Mouse (Mus musculus): ENCODE data around the gene Slc52a3. TPM values are rescaled to one million over a fixed set of nuclear protein-coding genes. Genes with fewer than 3 reads are reported as not detected.

Slc52a3 gene
- polyA plus RNA-seq, 1 experiment from 2014 or later, result 16.3 TPM

DNA sequence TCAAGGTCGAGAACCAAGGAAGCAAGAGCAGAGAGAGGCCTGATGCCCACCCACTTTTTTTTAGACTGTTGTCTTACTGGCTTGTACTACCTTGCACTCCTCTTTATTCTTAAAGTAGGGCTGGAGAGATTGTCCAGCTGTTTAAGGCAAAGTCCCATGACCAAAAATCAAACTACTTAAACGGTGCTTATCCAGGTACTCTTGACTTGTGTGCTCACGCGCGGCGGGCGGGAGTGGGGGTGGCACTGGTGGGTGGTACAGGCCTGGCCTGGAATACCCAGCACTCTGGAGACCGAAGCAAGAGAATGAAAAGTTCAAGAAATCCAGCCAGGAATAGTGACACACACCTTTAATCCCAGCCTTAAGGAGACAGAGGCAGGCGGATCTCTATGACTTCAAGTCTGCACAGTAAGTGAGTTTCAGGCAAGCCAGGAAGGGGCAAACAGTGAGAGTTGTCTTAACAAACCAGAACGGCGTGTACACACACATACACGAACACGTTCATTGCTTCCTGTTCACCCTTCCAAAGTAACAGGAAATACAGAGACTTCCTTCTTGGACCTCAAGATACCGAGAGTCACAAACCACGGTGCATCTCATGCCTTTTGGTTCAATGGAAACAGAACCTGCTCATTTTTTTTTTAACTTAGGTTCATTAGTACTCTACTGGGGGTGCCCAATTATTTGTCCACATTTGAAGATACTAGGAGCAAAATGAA lies 12.9 kb downstream of the Slc52a3 start:
- no peak overlapping the region for H3K9ac ChIP-seq
- 85% methylated on average over 15 of the region's 15 CpGs for WGBS
- no peak overlapping the region for H3K4me2 ChIP-seq
- H3K27me3 ChIP-seq, result no peaks in the 10 kb centered on the region
- no peak overlapping the region for H3K27ac ChIP-seq
- peaks cover 17% of the 10 kb centered on the region for H3K4me1 ChIP-seq
- no peak overlapping the region for H3K4me3 ChIP-seq (replicated peaks)
- no peaks in the 10 kb centered on the region for H3K9me3 ChIP-seq (replicated peaks)
- no peak for ATAC-seq (replicated peaks; ENCODE audit: low FRiP score)
- no peaks in the 10 kb centered on the region for H3K36me3 ChIP-seq

GRCm38 (mm10) chr2:152010251-152010650 lies 13.9 kb downstream of the Slc52a3 start:
- Histone ChIP-seq H3K9me3 (replicated peaks) (no peaks in the 10 kb centered on the region), H3K36me3 (no peaks in the 10 kb centered on the region)

GRCm38 (mm10) chr2:152010661-152011060 lies 14.3 kb downstream of the Slc52a3 start:
- no peaks in the 10 kb centered on the region for H3K27me3 ChIP-seq
- H3K36me3 ChIP-seq, result no peaks in the 10 kb centered on the region
- peaks cover 22% of the 10 kb centered on the region for H3K4me1 ChIP-seq
- no peak overlapping the region for H3K27ac ChIP-seq
- H3K4me3 ChIP-seq (replicated peaks), result no peak overlapping the region
- no peak overlapping the region for H3K9ac ChIP-seq
- ATAC-seq (replicated peaks; ENCODE audit: low FRiP score), result no peak
- no peaks in the 10 kb centered on the region for H3K9me3 ChIP-seq (replicated peaks)
- H3K4me2 ChIP-seq, result no peak overlapping the region
- WGBS, result 80% methylated on average over 7 of the region's 7 CpGs

More at GRCm38 (mm10) chr2:152010251-152010650, 13.9 kb downstream of the Slc52a3 start:
- WGBS, result 74% methylated on average over 9 of the region's 9 CpGs
- ATAC-seq (replicated peaks; ENCODE audit: low FRiP score), result no peak
- H3K4me1 ChIP-seq, result peaks cover 18% of the 10 kb centered on the region
- H3K27me3 ChIP-seq, result no peaks in the 10 kb centered on the region
- H3K9ac ChIP-seq, result no peak overlapping the region
- H3K27ac ChIP-seq, result no peak overlapping the region
- no peak overlapping the region for H3K4me3 ChIP-seq (replicated peaks)
- no peak overlapping the region for H3K4me2 ChIP-seq

DNA sequence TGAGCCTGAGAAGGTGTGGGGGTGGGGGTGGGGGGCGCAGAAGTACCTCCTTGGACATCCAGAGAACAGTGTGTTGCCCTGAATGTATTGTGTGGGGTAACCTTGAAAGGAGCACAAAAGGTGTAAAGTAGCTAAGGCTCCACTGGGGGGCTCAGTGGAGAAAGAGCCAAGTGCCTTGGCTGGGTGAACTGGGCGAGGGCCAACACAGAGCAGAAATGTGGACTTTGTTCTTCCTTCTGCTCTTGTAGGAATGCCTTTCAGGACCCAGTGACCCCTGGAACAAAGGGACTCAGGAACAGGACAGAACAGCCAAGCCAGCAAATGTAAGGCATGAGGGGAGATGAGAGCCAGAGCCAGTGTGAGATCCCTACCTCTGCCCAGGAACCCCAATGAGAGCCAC lies 15.4 kb downstream of the Slc52a3 start:
- 53% methylated on average over 2 of the region's 2 CpGs for WGBS
- no peaks in the 10 kb centered on the region for H3K27me3 ChIP-seq
- H3K36me3 ChIP-seq, result no peaks in the 10 kb centered on the region
- peak overlapping the region; percentile 76 for H3K27ac ChIP-seq
- ATAC-seq (replicated peaks; ENCODE audit: low FRiP score), result peak; percentile 67
- H3K9ac ChIP-seq, result no peak overlapping the region
- no peak overlapping the region for H3K4me3 ChIP-seq (replicated peaks)
- no peaks in the 10 kb centered on the region for H3K9me3 ChIP-seq (replicated peaks)
- peaks cover 30% of the 10 kb centered on the region for H3K4me1 ChIP-seq
- no peak overlapping the region for H3K4me2 ChIP-seq

- no peaks in the 10 kb centered on the region for H3K36me3 ChIP-seq
Observed at GRCm38 (mm10) chr2:152012222-152012621, 15.9 kb downstream of the Slc52a3 start.

GRCm38 (mm10) chr2:152012701-152013100 lies 16.4 kb downstream of the Slc52a3 start:
- Histone ChIP-seq H3K27ac (peak overlapping the region; percentile 76; the same call in 1 of the 2 replicates), H3K9ac (no peak overlapping the region), H3K4me2 (no peak overlapping the region), H3K4me1 (peaks cover 30% of the 10 kb centered on the region), H3K27me3 (no peaks in the 10 kb centered on the region), H3K36me3 (no peaks in the 10 kb centered on the region), H3K9me3 (replicated peaks) (no peaks in the 10 kb centered on the region), H3K4me3 (replicated peaks) (no peak overlapping the region)
- no peak for ATAC-seq (replicated peaks; ENCODE audit: low FRiP score)
- WGBS, result 80% methylated on average over 2 of the region's 2 CpGs

More at GRCm38 (mm10) chr2:152012222-152012621, 15.9 kb downstream of the Slc52a3 start:
- peak overlapping the region; percentile 76 for H3K27ac ChIP-seq
- H3K9ac ChIP-seq, result no peak overlapping the region
- H3K9me3 ChIP-seq (replicated peaks), result no peaks in the 10 kb centered on the region
- WGBS, result 64% methylated on average over 4 of the region's 4 CpGs
- 0 out of 2 replicates have a peak, but pooled peaks have one; percentile 23 for ATAC-seq (replicated peaks; ENCODE audit: low FRiP score)
- H3K4me2 ChIP-seq, result no peak overlapping the region
- no peaks in the 10 kb centered on the region for H3K27me3 ChIP-seq
- peaks cover 30% of the 10 kb centered on the region for H3K4me1 ChIP-seq
- no peak overlapping the region for H3K4me3 ChIP-seq (replicated peaks)

DNA sequence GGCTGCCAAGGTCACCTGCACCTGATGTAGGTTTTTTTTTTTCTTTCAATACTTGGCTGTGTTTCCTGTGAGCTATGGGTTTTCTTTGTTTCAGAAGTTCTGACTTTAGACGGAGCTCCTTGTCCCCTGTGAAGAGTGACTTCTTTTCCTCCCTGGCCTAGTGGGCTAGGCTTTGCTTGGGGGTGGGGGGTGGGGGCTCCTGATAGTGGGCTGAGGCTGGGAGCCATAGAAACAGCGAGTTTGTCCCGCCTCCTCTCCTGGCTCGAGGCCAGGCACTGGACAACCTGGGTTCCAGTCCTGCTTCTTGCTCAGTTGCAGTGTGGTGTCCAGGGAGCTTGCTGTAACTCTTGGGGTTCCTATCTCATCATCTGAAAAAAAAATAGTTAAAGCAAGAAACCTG lies 19.7 kb downstream of the Slc52a3 start:
- Histone ChIP-seq H3K36me3 (no peaks in the 10 kb centered on the region), H3K9me3 (replicated peaks) (no peaks in the 10 kb centered on the region), H3K4me3 (replicated peaks) (no peak overlapping the region), H3K4me1 (peaks cover 30% of the 10 kb centered on the region), H3K9ac (no peak overlapping the region), H3K27ac (peak overlapping the region; percentile 51; the same call in 1 of the 2 replicates), H3K4me2 (no peak overlapping the region), H3K27me3 (no peaks in the 10 kb centered on the region)
- no peak for ATAC-seq (replicated peaks; ENCODE audit: low FRiP score)
- 41% methylated on average over 4 of the region's 4 CpGs for WGBS

GRCm38 (mm10) chr2:152016666-152017065 lies 20.4 kb downstream of the Slc52a3 start:
- Histone ChIP-seq H3K9me3 (replicated peaks) (no peaks in the 10 kb centered on the region), H3K9ac (no peak overlapping the region), H3K4me3 (replicated peaks) (no peak overlapping the region), H3K4me1 (peaks cover 26% of the 10 kb centered on the region), H3K36me3 (no peaks in the 10 kb centered on the region), H3K27ac (0 out of 2 replicates have a peak overlapping the region, but pooled peaks have one; percentile 51), H3K27me3 (no peaks in the 10 kb centered on the region), H3K4me2 (no peak overlapping the region)
- ATAC-seq (replicated peaks; ENCODE audit: low FRiP score), result no peak
- WGBS, result 68% methylated on average over 9 of the region's 9 CpGs

- 20% methylated on average over 6 of the region's 6 CpGs for WGBS
- H3K4me3 ChIP-seq (replicated peaks), result no peak overlapping the region
- no peak overlapping the region for H3K9ac ChIP-seq
- H3K27me3 ChIP-seq, result peaks cover 9% of the 10 kb centered on the region; the same call in 1 of the 2 replicates
- peaks cover 12% of the 10 kb centered on the region for H3K4me1 ChIP-seq
- no peak overlapping the region for H3K4me2 ChIP-seq
- no peaks in the 10 kb centered on the region for H3K36me3 ChIP-seq
- no peak for ATAC-seq (replicated peaks; ENCODE audit: low FRiP score)
- no peak overlapping the region for H3K27ac ChIP-seq
- H3K9me3 ChIP-seq (replicated peaks), result no peaks in the 10 kb centered on the region
Observed at GRCm38 (mm10) chr2:152020255-152020654, 23.9 kb downstream of the Slc52a3 start.

GRCm38 (mm10) chr2:152022022-152022421 lies 25.7 kb downstream of the Slc52a3 start:
- H3K4me1 ChIP-seq, result no peaks in the 10 kb centered on the region
- peaks cover 22% of the 10 kb centered on the region for H3K27me3 ChIP-seq
- H3K4me2 ChIP-seq, result no peak overlapping the region
- no peaks in the 10 kb centered on the region for H3K36me3 ChIP-seq
- H3K9ac ChIP-seq, result no peak overlapping the region
- ATAC-seq (replicated peaks; ENCODE audit: low FRiP score), result no peak
- H3K4me3 ChIP-seq (replicated peaks), result no peak overlapping the region
- H3K27ac ChIP-seq, result no peak overlapping the region
- no peaks in the 10 kb centered on the region for H3K9me3 ChIP-seq (replicated peaks)

DNA sequence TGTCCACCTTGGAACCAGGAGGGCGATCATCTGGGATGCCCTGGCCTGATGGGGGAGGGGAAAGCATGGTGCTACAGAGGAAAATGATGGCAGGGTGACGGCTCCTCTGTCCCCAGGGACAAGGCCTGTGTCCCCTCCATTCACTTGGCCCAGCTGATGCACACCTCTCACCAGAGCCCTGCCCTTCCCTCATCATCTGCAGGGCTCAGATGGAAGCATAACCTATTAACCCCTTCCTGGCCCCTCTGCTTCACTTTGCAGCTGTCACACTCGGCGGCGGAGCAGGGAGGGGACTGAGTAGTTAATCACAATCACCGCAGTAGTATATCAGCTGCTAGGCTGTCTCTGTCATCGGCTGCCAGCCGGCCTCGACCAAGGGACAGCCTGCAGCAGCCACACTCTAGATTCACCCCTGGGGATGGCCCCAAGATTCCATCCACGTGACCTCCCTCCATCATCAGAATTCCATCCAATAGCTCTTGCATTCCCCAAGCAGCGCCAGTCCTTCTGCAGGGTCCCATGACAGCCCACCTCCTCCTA lies 28.6 kb downstream of the Slc52a3 start:
- Histone ChIP-seq H3K9me3 (replicated peaks) (no peaks in the 10 kb centered on the region), H3K27ac (no peak overlapping the region), H3K9ac (no peak overlapping the region), H3K4me3 (replicated peaks) (no peak overlapping the region), H3K27me3 (peaks cover 46% of the 10 kb centered on the region), H3K4me2 (no peak overlapping the region), H3K4me1 (peaks cover 5% of the 10 kb centered on the region), H3K36me3 (no peaks in the 10 kb centered on the region)
- no peak for ATAC-seq (replicated peaks; ENCODE audit: low FRiP score)
- 31% methylated on average over 11 of the region's 11 CpGs for WGBS

DNA sequence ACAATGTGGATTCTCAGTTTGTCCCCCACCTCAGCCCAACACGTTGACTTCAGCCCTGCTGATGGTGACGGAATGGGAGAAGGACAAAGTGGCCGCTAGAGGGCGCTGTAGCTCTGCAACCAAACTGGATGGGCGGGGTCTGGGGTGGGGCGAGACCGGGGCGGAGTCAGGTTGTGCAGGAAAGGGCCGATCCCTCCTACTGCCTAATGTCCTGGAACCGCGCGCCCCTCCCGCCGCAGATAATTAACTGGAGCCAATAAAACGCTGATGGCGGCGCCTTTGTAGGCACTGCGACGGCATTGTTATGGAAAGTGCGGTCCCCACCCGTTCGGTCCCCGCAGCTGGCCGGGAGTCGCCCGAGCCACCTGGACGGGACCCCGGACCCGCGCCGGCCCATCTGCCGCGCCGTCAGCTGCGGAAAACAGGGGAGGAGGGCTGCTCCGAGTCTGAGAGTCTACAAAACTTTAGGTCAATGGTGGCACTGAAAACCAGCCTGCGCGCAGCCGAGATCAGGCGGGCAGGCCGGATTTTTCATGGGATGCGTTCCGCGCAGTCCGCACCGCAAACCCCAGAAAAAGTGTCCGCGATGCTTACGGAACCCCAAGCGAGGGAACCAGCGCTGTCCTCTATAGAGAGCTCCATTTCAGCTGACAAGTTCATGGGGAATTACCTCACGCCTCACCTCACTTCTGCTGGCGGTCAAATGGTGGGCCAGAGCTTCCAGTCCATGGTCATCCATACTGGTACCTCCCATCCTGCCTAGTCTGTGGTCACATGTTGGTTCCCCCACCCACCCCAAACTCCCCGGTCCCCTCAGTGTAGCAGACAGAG lies 33.2 kb downstream of the Slc52a3 start:
- Histone ChIP-seq H3K4me2 (peak overlapping the region; percentile 96), H3K4me3 (replicated peaks) (peak overlapping the region; percentile 65), H3K27me3 (peaks cover 76% of the 10 kb centered on the region), H3K4me1 (peaks cover 6% of the 10 kb centered on the region), H3K27ac (no peak overlapping the region), H3K9me3 (replicated peaks) (no peaks in the 10 kb centered on the region), H3K36me3 (no peaks in the 10 kb centered on the region), H3K9ac (peak overlapping the region; percentile 60)
- WGBS, result under 1% methylated on average over 54 of the region's 54 CpGs
- ATAC-seq (replicated peaks; ENCODE audit: low FRiP score), result peak; percentile 94
